Mouse (Mus musculus) liver, embryonic 13.5 days (tissue): ENCODE measurements around the gene Cdc42ep4. TPM values are rescaled to one million over a fixed set of nuclear protein-coding genes. Genes with fewer than 3 reads are reported as not detected.

Experiments used
- ATAC-seq: fragments of 200-750 bp; cut with Nextera tagmentation; 2 replicates; pipeline ENCODE4 v1.8.0; 2017; ENCODE audit warnings: low read depth, mild to moderate bottlenecking, moderate number of reproducible peaks, moderate library complexity
- DNase-seq: peaks from one replicate; pipeline ENCODE4 v3.0.0; 2022
- H3K27ac ChIP-seq: fragments of 300-500 bp; sonication (generic); 2 replicates; pipeline ENCODE4 v1.5.1; 2015; ENCODE audit warnings: moderate library complexity, mild to moderate bottlenecking, inconsistent platforms
- H3K27me3 ChIP-seq: fragments of 300-500 bp; sonication (generic); 2 replicates; pipeline ENCODE4 v1.6.1; 2015; ENCODE audit warnings: mild to moderate bottlenecking, inconsistent platforms
- H3K36me3 ChIP-seq: fragments of 300-500 bp; sonication (generic); 2 replicates; pipeline ENCODE4 v1.6.1; 2015; ENCODE audit warnings: mild to moderate bottlenecking, inconsistent platforms
- H3K4me1 ChIP-seq: fragments of 300-500 bp; sonication (generic); replicated peaks from 2 replicates; pipeline ENCODE4 v1.6.1; 2015; ENCODE audit warnings: inconsistent platforms
- H3K4me2 ChIP-seq: fragments of 300-500 bp; sonication (generic); 2 replicates; pipeline ENCODE4 v1.6.1; 2015; ENCODE audit warnings: inconsistent platforms, mild to moderate bottlenecking, moderate library complexity
- H3K4me3 ChIP-seq: fragments of 300-500 bp; sonication (generic); replicated peaks from 2 replicates; pipeline ENCODE4 v1.5.1; 2015; ENCODE audit warnings: mild to moderate bottlenecking, inconsistent platforms
- H3K9ac ChIP-seq: fragments of 300-500 bp; sonication (generic); 2 replicates; pipeline ENCODE4 v1.6.1; 2015; ENCODE audit warnings: mild to moderate bottlenecking, inconsistent platforms
- H3K9me3 ChIP-seq: fragments of 300-500 bp; sonication (generic); replicated peaks from 2 replicates; pipeline ENCODE4 v1.6.1; 2016; ENCODE audit warnings: inconsistent platforms
- WGBS: fragments of 180-500 bp; shearing (Covaris S2); methylation state at CpG from one replicate; pipeline ENCODE4 v1.1.7; 2015; ENCODE audit not compliant: insufficient replicate concordance; 5-methylcytosine and 5-hydroxymethylcytosine counted together
- polyA plus RNA-seq: library from polyadenylated mRNA; unstranded; fragments of >200 nt; fragmentation: Nextera tagmentation; extraction: Ambion mirVana; gene quantifications from 2 replicates; pipeline ENCODE4 v1.2.1, GENCODE M21; 2015

Gene Cdc42ep4
- polyA plus RNA-seq, 1 experiment from 2014 or later: 17.3 TPM

GRCm38 (mm10) chr11:113715078-113715674 lies 36.5 kb downstream of the Cdc42ep4 start:
- Histone ChIP-seq H3K27ac (no peak overlapping the region), H3K9ac (no peak overlapping the region), H3K4me1 (peaks cover 8% of the 10 kb centered on the region), H3K4me3 (no peak overlapping the region), H3K27me3 (peaks cover 16% of the 10 kb centered on the region), H3K4me2 (no peak overlapping the region), H3K9me3 (no peaks in the 10 kb centered on the region), H3K36me3 (no peaks in the 10 kb centered on the region)
- WGBS: 63% methylated on average over 7 of the region's 7 CpGs
- ATAC-seq (peak; percentile 47; the same call in 1 of the 2 replicates), DNase-seq (peak; percentile 22)

- no peak for DNase-seq
- no peak overlapping the region for H3K9ac ChIP-seq
- no peaks in the 10 kb centered on the region for H3K9me3 ChIP-seq
These were observed 40.6 kb downstream of the Cdc42ep4 start for GRCm38 (mm10) chr11:113711061-113711460.

GRCm38 (mm10) chr11:113710257-113710777 lies 41.4 kb downstream of the Cdc42ep4 start:
- no peaks in the 10 kb centered on the region for H3K36me3 ChIP-seq

More at GRCm38 (mm10) chr11:113711061-113711460, 40.6 kb downstream of the Cdc42ep4 start:
- Histone ChIP-seq H3K27ac (no peak overlapping the region), H3K4me3 (no peak overlapping the region), H3K36me3 (no peaks in the 10 kb centered on the region), H3K27me3 (peaks cover 32% of the 10 kb centered on the region), H3K4me2 (no peak overlapping the region), H3K4me1 (peaks cover 8% of the 10 kb centered on the region)
- 63% methylated on average over 1 of the region's 1 CpGs for WGBS
- ATAC-seq: no peak

GRCm38 (mm10) chr11:113709731-113710256 lies 41.9 kb downstream of the Cdc42ep4 start, which contains the start of gene Cpsf4l:
Gene Cpsf4l, minus strand, starts transcription at chr11:113710017.
- peaks cover 32% of the 10 kb centered on the region for H3K27me3 ChIP-seq
- WGBS: 18% methylated on average over 11 of the region's 11 CpGs
- H3K36me3 ChIP-seq: no peaks in the 10 kb centered on the region
- H3K9me3 ChIP-seq: no peaks in the 10 kb centered on the region
- DNase-seq: no peak
- H3K4me2 ChIP-seq: no peak within 1 kb of the TSS
- no peak within 1 kb of the TSS for H3K9ac ChIP-seq
- H3K27ac ChIP-seq: no peak within 1 kb of the TSS
- no peak for ATAC-seq
- peaks cover 3% of the 10 kb centered on the region for H3K4me1 ChIP-seq
- H3K4me3 ChIP-seq: no peak within 1 kb of the TSS

More at GRCm38 (mm10) chr11:113710257-113710777, 41.4 kb downstream of the Cdc42ep4 start:
- DNase-seq (no peak), ATAC-seq (no peak)
- Histone ChIP-seq H3K9me3 (no peaks in the 10 kb centered on the region), H3K9ac (no peak overlapping the region), H3K4me2 (no peak overlapping the region), H3K4me3 (no peak overlapping the region), H3K27me3 (peaks cover 32% of the 10 kb centered on the region), H3K4me1 (peaks cover 7% of the 10 kb centered on the region), H3K27ac (no peak overlapping the region)
- WGBS: 19% methylated on average over 10 of the region's 10 CpGs

GRCm38 (mm10) chr11:113709272-113709671 lies 42.4 kb downstream of the Cdc42ep4 start:
- Histone ChIP-seq H3K27me3 (peaks cover 32% of the 10 kb centered on the region), H3K4me3 (no peak overlapping the region), H3K4me2 (no peak overlapping the region), H3K9me3 (no peaks in the 10 kb centered on the region), H3K36me3 (no peaks in the 10 kb centered on the region), H3K9ac (no peak overlapping the region), H3K27ac (no peak overlapping the region), H3K4me1 (peaks cover 3% of the 10 kb centered on the region)
- ATAC-seq (no peak), DNase-seq (no peak)
- WGBS: 28% methylated on average over 15 of the region's 15 CpGs

GRCm38 (mm10) chr11:113708629-113709213 lies 43.0 kb downstream of the Cdc42ep4 start:
- Histone ChIP-seq H3K36me3 (no peaks in the 10 kb centered on the region), H3K9me3 (no peaks in the 10 kb centered on the region), H3K9ac (no peak overlapping the region), H3K4me1 (peaks cover 3% of the 10 kb centered on the region), H3K4me3 (no peak overlapping the region), H3K4me2 (no peak overlapping the region), H3K27me3 (peaks cover 32% of the 10 kb centered on the region), H3K27ac (no peak overlapping the region)
- ATAC-seq (no peak), DNase-seq (no peak)
- 58% methylated on average over 19 of the region's 19 CpGs for WGBS

- Histone ChIP-seq H3K4me2 (no peak overlapping the region), H3K27me3 (peaks cover 26% of the 10 kb centered on the region), H3K36me3 (no peaks in the 10 kb centered on the region), H3K4me1 (peaks cover 3% of the 10 kb centered on the region), H3K27ac (no peak overlapping the region), H3K9me3 (no peaks in the 10 kb centered on the region), H3K9ac (no peak overlapping the region), H3K4me3 (no peak overlapping the region)
- 70% methylated on average over 15 of the region's 15 CpGs for WGBS
- DNase-seq: no peak
- no peak for ATAC-seq
These were observed 45.6 kb downstream of the Cdc42ep4 start for GRCm38 (mm10) chr11:113705966-113706652.

GRCm38 (mm10) chr11:113703758-113704157 lies 47.9 kb downstream of the Cdc42ep4 start:
- H3K9ac ChIP-seq: no peak overlapping the region
- no peaks in the 10 kb centered on the region for H3K36me3 ChIP-seq
- peak; percentile 58 for DNase-seq
- no peaks in the 10 kb centered on the region for H3K9me3 ChIP-seq
- ATAC-seq: peak; percentile 29; the same call in 1 of the 2 replicates
- H3K27ac ChIP-seq: no peak overlapping the region
- no peak overlapping the region for H3K4me3 ChIP-seq
- peaks cover 6% of the 10 kb centered on the region for H3K27me3 ChIP-seq
- H3K4me1 ChIP-seq: no peaks in the 10 kb centered on the region
- 39% methylated on average over 5 of the region's 5 CpGs for WGBS
- no peak overlapping the region for H3K4me2 ChIP-seq

- Histone ChIP-seq H3K36me3 (peaks cover 20% of the 10 kb centered on the region), H3K9me3 (no peaks in the 10 kb centered on the region), H3K4me1 (0 out of 2 replicates have a peak, but pooled peaks cover 4% of the 10 kb centered on the region), H3K27me3 (no peaks in the 10 kb centered on the region), H3K27ac (no peak overlapping the region), H3K9ac (no peak overlapping the region), H3K4me2 (no peak overlapping the region), H3K4me3 (no peak overlapping the region)
- 76% methylated on average over 7 of the region's 7 CpGs for WGBS
- ATAC-seq (no peak), DNase-seq (no peak)
These were observed 52.0 kb downstream of the Cdc42ep4 start for GRCm38 (mm10) chr11:113699643-113700042.

- peaks cover 35% of the 10 kb centered on the region for H3K36me3 ChIP-seq
- no peaks in the 10 kb centered on the region for H3K9me3 ChIP-seq
- peak; percentile 37; the same call in 1 of the 2 replicates for ATAC-seq
- H3K4me1 ChIP-seq: 0 out of 2 replicates have a peak, but pooled peaks cover 4% of the 10 kb centered on the region
- 74% methylated on average over 12 of the region's 12 CpGs for WGBS
- DNase-seq: no peak
- no peaks in the 10 kb centered on the region for H3K27me3 ChIP-seq
- H3K4me2 ChIP-seq: no peak overlapping the region
- no peak overlapping the region for H3K4me3 ChIP-seq
- H3K9ac ChIP-seq: no peak overlapping the region
- no peak overlapping the region for H3K27ac ChIP-seq
These were observed 53.6 kb downstream of the Cdc42ep4 start for GRCm38 (mm10) chr11:113698013-113698545.

- ATAC-seq: peak; percentile 3; the same call in 1 of the 2 replicates
- Histone ChIP-seq H3K4me3 (no peak overlapping the region), H3K9ac (no peak overlapping the region), H3K4me2 (no peak overlapping the region), H3K36me3 (peaks cover 40% of the 10 kb centered on the region), H3K27me3 (no peaks in the 10 kb centered on the region), H3K9me3 (no peaks in the 10 kb centered on the region), H3K4me1 (0 out of 2 replicates have a peak, but pooled peaks cover 4% of the 10 kb centered on the region), H3K27ac (no peak overlapping the region)
- no peak for DNase-seq
- WGBS: 72% methylated on average over 5 of the region's 5 CpGs
These were observed 54.1 kb downstream of the Cdc42ep4 start for GRCm38 (mm10) chr11:113697571-113697970.
